Mouse (Mus musculus) layer of hippocampus, postnatal 25 days (tissue): ENCODE data around the gene Dbp. TPM values are rescaled to one million over a fixed set of nuclear protein-coding genes. Genes with fewer than 3 reads are reported as not detected.

Source experiments
- DNase-seq, 2 experiments: peaks; one replicate each; pipeline ENCODE4 v3.0.0; 2022; ENCODE audit warnings: mixed read lengths in 2 of 2, low spot score in 1 of 2; ENCODE audit errors: extremely low spot score in 1 of 2
- total RNA-seq, 2 experiments: library from RNA; stranded (reverse); gene quantifications; 2 replicates each; pipeline ENCODE4 v1.2.3; 2021

Dbp gene
- total RNA-seq, 2 experiments from 2014 or later = 65.3 to 80.4 TPM

GRCm38 (mm10) chr7:45692364-45692763 lies 12.5 kb upstream of the Dbp start:
- DNase-seq = no peak

- no peak for DNase-seq
These were observed 10.8 kb upstream of the Dbp start, which contains the start of gene Sec1 for GRCm38 (mm10) chr7:45693921-45694591. TSS of gene Sec1 (minus strand) at chr7:45694402.

- no peak for DNase-seq
These were observed 9.8 kb upstream of the Dbp start for GRCm38 (mm10) chr7:45695098-45695497.

GRCm38 (mm10) chr7:45697894-45698293 lies 7.0 kb upstream of the Dbp start:
- no peak for DNase-seq

GRCm38 (mm10) chr7:45699523-45700141 lies 5.3 kb upstream of the Dbp start, which contains the start of gene Car11:
TSS of gene Car11 (plus strand) at chr7:45699843.
- DNase-seq = no peak

- peak; percentile 60 to 75 for DNase-seq
These were observed 4.4 kb upstream of the Dbp start for GRCm38 (mm10) chr7:45700301-45701015.

- no peak for DNase-seq
These were observed 3.8 kb upstream of the Dbp start for GRCm38 (mm10) chr7:45701072-45701471.

GRCm38 (mm10) chr7:45701607-45702006 lies 3.3 kb upstream of the Dbp start:
- DNase-seq = no peak

GRCm38 (mm10) chr7:45702316-45702715 lies 2.6 kb upstream of the Dbp start:
- no peak for DNase-seq

GRCm38 (mm10) chr7:45702809-45703520 lies 1.9 kb upstream of the Dbp start:
- DNase-seq = no peak

- DNase-seq = no peak
These were observed 1.3 kb upstream of the Dbp start for GRCm38 (mm10) chr7:45703521-45704033.

- DNase-seq = peak in 1 of 2 experiments; percentile 56
These were observed 785 bp upstream of the Dbp start for GRCm38 (mm10) chr7:45704046-45704559.

- no peak for DNase-seq
These were observed 566 bp downstream of the Dbp start for GRCm38 (mm10) chr7:45705443-45705864.

GRCm38 (mm10) chr7:45705873-45706281 lies 989 bp downstream of the Dbp start:
- peak; percentile 67 to 68 for DNase-seq

- peak; percentile 68 to 79 for DNase-seq
These were observed 1.9 kb downstream of the Dbp start for GRCm38 (mm10) chr7:45706721-45707241.

- DNase-seq = peak; percentile 91 to 96
These were observed 2.6 kb downstream of the Dbp start for GRCm38 (mm10) chr7:45707375-45707967.

- DNase-seq = no peak
These were observed 3.4 kb downstream of the Dbp start for GRCm38 (mm10) chr7:45708221-45708761.

GRCm38 (mm10) chr7:45709036-45709435 lies 4.1 kb downstream of the Dbp start:
- no peak for DNase-seq

GRCm38 (mm10) chr7:45709677-45710355 lies 4.9 kb downstream of the Dbp start:
- DNase-seq = no peak
